Mouse (Mus musculus) hindbrain, embryonic 11.5 days (tissue): ENCODE measurements around the gene Klhl26. TPM values are rescaled to one million over a fixed set of nuclear protein-coding genes. Genes with fewer than 3 reads are reported as not detected.
"Not testable (repeated sequence)": the region's sequence is repeated elsewhere in the genome, so short reads cannot be mapped to it uniquely, and the experiment has no call there.

Source experiments
- ATAC-seq: fragments of 200-750 bp; cut with Nextera tagmentation; 2 replicates; pipeline ENCODE4 v1.8.0; 2017; ENCODE audit warnings: mild to moderate bottlenecking, moderate TSS enrichment, moderate library complexity; ENCODE audit not compliant: low FRiP score
- DNase-seq: peaks from one replicate; pipeline ENCODE4 v3.0.0-alpha.2; 2015; ENCODE audit warnings: low spot score
- H3K27ac ChIP-seq: fragments of 300-500 bp; sonication (generic); 2 replicates; pipeline ENCODE4 v1.5.1; 2014; ENCODE audit warnings: mild to moderate bottlenecking, low read depth, low read length
- H3K27me3 ChIP-seq: fragments of 300-500 bp; sonication (generic); 2 replicates; pipeline ENCODE4 v1.6.1; 2014; ENCODE audit warnings: mild to moderate bottlenecking, low read length, moderate library complexity, mixed read lengths; ENCODE audit not compliant: control insufficient read depth, insufficient read depth
- H3K36me3 ChIP-seq: fragments of 300-500 bp; sonication (generic); 2 replicates; pipeline ENCODE4 v1.6.1; 2014; ENCODE audit warnings: mild to moderate bottlenecking, low read length, moderate library complexity, mixed read lengths; ENCODE audit not compliant: control insufficient read depth, insufficient read depth
- H3K4me1 ChIP-seq: fragments of 300-500 bp; sonication (generic); replicated peaks from 2 replicates; pipeline ENCODE4 v1.6.1; 2014; ENCODE audit warnings: low read length, mixed read lengths; ENCODE audit not compliant: control insufficient read depth, insufficient read depth
- H3K4me2 ChIP-seq: fragments of 300-500 bp; sonication (generic); replicated peaks from 2 replicates; pipeline ENCODE4 v1.6.1; 2014; ENCODE audit warnings: mild to moderate bottlenecking, low read depth, low read length
- H3K4me3 ChIP-seq: fragments of 300-500 bp; sonication (generic); 2 replicates; pipeline ENCODE4 v1.5.1; 2014; ENCODE audit warnings: low read depth, low read length
- H3K9ac ChIP-seq: fragments of 300-500 bp; sonication (generic); 2 replicates; pipeline ENCODE4 v1.6.1; 2014; ENCODE audit warnings: low read depth, low read length
- H3K9me3 ChIP-seq: fragments of 300-500 bp; sonication (generic); 2 replicates; pipeline ENCODE4 v1.6.1; 2016; ENCODE audit warnings: low read length; ENCODE audit not compliant: control insufficient read depth
- WGBS: fragments of 180-500 bp; shearing (Covaris S2); extraction: QIAGEN DNeasy Blood & Tissue Kit; methylation state at CpG from one replicate; pipeline ENCODE4 v1.1.7; 2014; 5-methylcytosine and 5-hydroxymethylcytosine counted together
- polyA plus RNA-seq: library from polyadenylated mRNA; unstranded; fragments of >200 nt; fragmentation: Nextera tagmentation; extraction: Ambion mirVana; gene quantifications from 2 replicates; pipeline ENCODE4 v1.2.1, GENCODE M21; 2014

The Klhl26 gene
- polyA plus RNA-seq, 1 experiment from 2014 or later, result 11.1 TPM

- Histone ChIP-seq H3K4me1 (peaks cover 6% of the 10 kb centered on the region; the same call in 1 of the 2 replicates), H3K36me3 (peaks cover 11% of the 10 kb centered on the region), H3K27me3 (no peaks in the 10 kb centered on the region), H3K4me2 (no peak overlapping the region), H3K9me3 (no peaks in the 10 kb centered on the region), H3K9ac (no peak overlapping the region), H3K4me3 (no peak overlapping the region), H3K27ac (no peak overlapping the region)
- DNase-seq, result no peak
- 98% methylated on average over 2 of the region's 2 CpGs for WGBS
- no peak for ATAC-seq
Measured at GRCm38 (mm10) chr8:70511770-70512169, 35.0 kb upstream of the Klhl26 start.

- 89% methylated on average over 6 of the region's 6 CpGs for WGBS
- H3K4me1 ChIP-seq, H3K27me3 ChIP-seq, H3K9me3 ChIP-seq, ATAC-seq, H3K36me3 ChIP-seq, H3K9ac ChIP-seq, DNase-seq: not testable (repeated sequence)
- Histone ChIP-seq H3K27ac (peak overlapping the region; percentile 93; the same call in 1 of the 2 replicates), H3K4me3 (peak overlapping the region; percentile 99), H3K4me2 (peak overlapping the region; percentile 34)
Measured at GRCm38 (mm10) chr8:70511174-70511573, 34.4 kb upstream of the Klhl26 start.

GRCm38 (mm10) chr8:70510228-70510915 is 33.6 kb upstream of the Klhl26 start, which contains the start of gene Uba52:
Gene Uba52, minus strand, starts transcription at chr8:70510801.
- Histone ChIP-seq H3K4me2 (peak within 1 kb of the TSS; percentile 94), H3K36me3 (peaks cover 8% of the 10 kb centered on the region), H3K27ac (peak within 1 kb of the TSS; percentile 93), H3K9me3 (no peaks in the 10 kb centered on the region), H3K4me3 (peak within 1 kb of the TSS; percentile 99), H3K4me1 (peaks cover 11% of the 10 kb centered on the region; the same call in 1 of the 2 replicates), H3K9ac (peak within 1 kb of the TSS; percentile 98), H3K27me3 (no peaks in the 10 kb centered on the region)
- DNase-seq (peak; percentile 98), ATAC-seq (peak; percentile 80)
- under 1% methylated on average over 74 of the region's 74 CpGs for WGBS

GRCm38 (mm10) chr8:70509281-70509952 is 32.6 kb upstream of the Klhl26 start:
- Histone ChIP-seq H3K9me3 (no peaks in the 10 kb centered on the region), H3K4me2 (peak overlapping the region; percentile 94), H3K9ac (peak overlapping the region; percentile 98), H3K36me3 (peaks cover 8% of the 10 kb centered on the region), H3K4me3 (peak overlapping the region; percentile 99), H3K27ac (no peak overlapping the region), H3K27me3 (no peaks in the 10 kb centered on the region), H3K4me1 (peaks cover 12% of the 10 kb centered on the region)
- ATAC-seq, result no peak
- WGBS, result 13% methylated on average over 25 of the region's 25 CpGs
- DNase-seq, result no peak

GRCm38 (mm10) chr8:70507027-70507393 is 30.2 kb upstream of the Klhl26 start:
- Histone ChIP-seq H3K4me1 (peaks cover 14% of the 10 kb centered on the region), H3K4me3 (no peak overlapping the region), H3K27me3 (peaks cover 17% of the 10 kb centered on the region), H3K9ac (no peak overlapping the region), H3K4me2 (no peak overlapping the region), H3K36me3 (peaks cover 10% of the 10 kb centered on the region), H3K9me3 (no peaks in the 10 kb centered on the region), H3K27ac (peak overlapping the region; percentile 75; the same call in 1 of the 2 replicates)
- DNase-seq, result no peak
- no peak for ATAC-seq
- WGBS, result 59% methylated on average over 5 of the region's 5 CpGs

GRCm38 (mm10) chr8:70506328-70507026 is 29.7 kb upstream of the Klhl26 start, which contains the start of gene Rex1bd:
Gene Rex1bd, minus strand, starts transcription at chr8:70506752.
- WGBS, result 2% methylated on average over 40 of the region's 40 CpGs
- H3K36me3 ChIP-seq, result peaks cover 10% of the 10 kb centered on the region
- H3K9ac ChIP-seq, result peak within 1 kb of the TSS; percentile 74
- H3K9me3 ChIP-seq, result no peaks in the 10 kb centered on the region
- ATAC-seq (peak; percentile 85), DNase-seq (peak; percentile 95)
- H3K27ac ChIP-seq, result peak within 1 kb of the TSS; percentile 75
- peak within 1 kb of the TSS; percentile 55 for H3K4me3 ChIP-seq
- peak within 1 kb of the TSS; percentile 75 for H3K4me2 ChIP-seq
- peaks cover 14% of the 10 kb centered on the region for H3K4me1 ChIP-seq
- peaks cover 23% of the 10 kb centered on the region for H3K27me3 ChIP-seq

GRCm38 (mm10) chr8:70505698-70506327 is 29.0 kb upstream of the Klhl26 start:
- H3K36me3 ChIP-seq, result peaks cover 10% of the 10 kb centered on the region
- peaks cover 29% of the 10 kb centered on the region for H3K27me3 ChIP-seq
- ATAC-seq (peak; percentile 33), DNase-seq (no peak)
- WGBS, result 33% methylated on average over 32 of the region's 32 CpGs
- H3K4me3 ChIP-seq, result peak overlapping the region; percentile 55
- peak overlapping the region; percentile 75 for H3K4me2 ChIP-seq
- H3K4me1 ChIP-seq, result peaks cover 14% of the 10 kb centered on the region
- H3K9ac ChIP-seq, result peak overlapping the region; percentile 74
- peak overlapping the region; percentile 75; the same call in 1 of the 2 replicates for H3K27ac ChIP-seq
- H3K9me3 ChIP-seq, result no peaks in the 10 kb centered on the region

- no peaks in the 10 kb centered on the region for H3K9me3 ChIP-seq
- H3K27ac ChIP-seq, result no peak overlapping the region
- H3K4me2 ChIP-seq, result no peak overlapping the region
- WGBS, result 74% methylated on average over 3 of the region's 3 CpGs
- no peak overlapping the region for H3K9ac ChIP-seq
- no peak overlapping the region for H3K4me3 ChIP-seq
- DNase-seq, result peak; percentile 89
- ATAC-seq, result no peak
- peaks cover 14% of the 10 kb centered on the region for H3K4me1 ChIP-seq
- peaks cover 39% of the 10 kb centered on the region for H3K27me3 ChIP-seq
- peaks cover 10% of the 10 kb centered on the region for H3K36me3 ChIP-seq
Measured at GRCm38 (mm10) chr8:70504851-70505250, 28.1 kb upstream of the Klhl26 start.
